Mouse (Mus musculus): ENCODE data around the gene Vps35l. TPM values are rescaled to one million over a fixed set of nuclear protein-coding genes. Genes with fewer than 3 reads are reported as not detected.

Vps35l gene
- total RNA-seq, 2 experiments from 2014 or later: 42.4 to 61.6 TPM

GRCm38 (mm10) chr7:118806631-118807411 lies 66.8 kb downstream of the Vps35l start:
- ATAC-seq (replicated peaks; ENCODE audit: low FRiP score, poor library complexity, severe bottlenecking): no peak

GRCm38 (mm10) chr7:118807899-118808298 lies 67.9 kb downstream of the Vps35l start:
- no peak for ATAC-seq (replicated peaks; ENCODE audit: low FRiP score, poor library complexity, severe bottlenecking)

- no peak for ATAC-seq (replicated peaks; ENCODE audit: low FRiP score, poor library complexity, severe bottlenecking)
Measured at GRCm38 (mm10) chr7:118811407-118812106, 71.5 kb downstream of the Vps35l start.

- no peak for ATAC-seq (replicated peaks; ENCODE audit: low FRiP score, poor library complexity, severe bottlenecking)
Measured at GRCm38 (mm10) chr7:118813592-118813991, 73.6 kb downstream of the Vps35l start.

GRCm38 (mm10) chr7:118816275-118816674 lies 76.2 kb downstream of the Vps35l start:
- ATAC-seq (replicated peaks; ENCODE audit: low FRiP score, poor library complexity, severe bottlenecking): no peak

- no peak for ATAC-seq (replicated peaks; ENCODE audit: low FRiP score, poor library complexity, severe bottlenecking)
Measured at GRCm38 (mm10) chr7:118817741-118818140, 77.7 kb downstream of the Vps35l start.

GRCm38 (mm10) chr7:118819666-118820065 lies 79.6 kb downstream of the Vps35l start:
- no peak for ATAC-seq (replicated peaks; ENCODE audit: low FRiP score, poor library complexity, severe bottlenecking)

- no peak for ATAC-seq (replicated peaks; ENCODE audit: low FRiP score, poor library complexity, severe bottlenecking)
Measured at GRCm38 (mm10) chr7:118821356-118821755, 81.3 kb downstream of the Vps35l start.

GRCm38 (mm10) chr7:118821887-118822556 lies 82.0 kb downstream of the Vps35l start:
- no peak for ATAC-seq (replicated peaks; ENCODE audit: low FRiP score, poor library complexity, severe bottlenecking)

- no peak for ATAC-seq (replicated peaks; ENCODE audit: low FRiP score, poor library complexity, severe bottlenecking)
Measured at GRCm38 (mm10) chr7:118824451-118824850, 84.4 kb downstream of the Vps35l start.

GRCm38 (mm10) chr7:118827975-118828416 lies 88.0 kb downstream of the Vps35l start:
- no peak for ATAC-seq (replicated peaks; ENCODE audit: low FRiP score, poor library complexity, severe bottlenecking)

- ATAC-seq (replicated peaks; ENCODE audit: low FRiP score, poor library complexity, severe bottlenecking): no peak
Measured at GRCm38 (mm10) chr7:118837901-118838300, 97.9 kb downstream of the Vps35l start.

GRCm38 (mm10) chr7:118841030-118841745 lies 101.2 kb downstream of the Vps35l start:
- no peak for ATAC-seq (replicated peaks; ENCODE audit: low FRiP score, poor library complexity, severe bottlenecking)

GRCm38 (mm10) chr7:118841796-118842195 lies 101.8 kb downstream of the Vps35l start:
- ATAC-seq (replicated peaks; ENCODE audit: low FRiP score, poor library complexity, severe bottlenecking): no peak

GRCm38 (mm10) chr7:118842938-118843337 lies 102.9 kb downstream of the Vps35l start:
- ATAC-seq (replicated peaks; ENCODE audit: low FRiP score, poor library complexity, severe bottlenecking): no peak

GRCm38 (mm10) chr7:118845141-118845540 lies 105.1 kb downstream of the Vps35l start:
- ATAC-seq (replicated peaks; ENCODE audit: low FRiP score, poor library complexity, severe bottlenecking): no peak

- ATAC-seq (replicated peaks; ENCODE audit: low FRiP score, poor library complexity, severe bottlenecking): no peak
Measured at GRCm38 (mm10) chr7:118846329-118846728, 106.3 kb downstream of the Vps35l start.

- ATAC-seq (replicated peaks; ENCODE audit: low FRiP score, poor library complexity, severe bottlenecking): no peak
Measured at GRCm38 (mm10) chr7:118848796-118849195, 108.8 kb downstream of the Vps35l start.

GRCm38 (mm10) chr7:118849543-118850250 lies 109.7 kb downstream of the Vps35l start:
- no peak for ATAC-seq (replicated peaks; ENCODE audit: low FRiP score, poor library complexity, severe bottlenecking)
